Mouse (Mus musculus) thymus, postnatal 0 days (tissue): ENCODE results near the gene Hnrnpa2b1. TPM values are rescaled to one million over a fixed set of nuclear protein-coding genes. Genes with fewer than 3 reads are reported as not detected.
A peak's percentile ranks its signal among the peaks of the same experiment; 100 is the strongest.
"Not testable (repeated sequence)": the region's sequence is repeated elsewhere in the genome, so short reads cannot be mapped to it uniquely, and the experiment has no call there.

Experiments used
- DNase-seq: peaks from one replicate; pipeline ENCODE4 v3.0.0-alpha.2; 2015; ENCODE audit warnings: low spot score
- polyA plus RNA-seq: library from polyadenylated mRNA; unstranded; fragments of >200 nt; fragmentation: Nextera tagmentation; extraction: Ambion mirVana; gene quantifications from 2 replicates; pipeline ENCODE4 v1.2.1, GENCODE M21; 2015

Gene Hnrnpa2b1
- 1,688 and 1,855 TPM in 2 replicates for polyA plus RNA-seq

- peak; percentile 100 for DNase-seq
These were observed at the start of gene Hnrnpa2b1 for GRCm38 (mm10) chr6:51469715-51470310. TSS of gene Hnrnpa2b1 (minus strand) at chr6:51469894.

GRCm38 (mm10) chr6:51514860-51515259, 45.2 kb upstream of the Hnrnpa2b1 start:
- no peak for DNase-seq

- DNase-seq, result no peak
These were observed 44.1 kb upstream of the Hnrnpa2b1 start for GRCm38 (mm10) chr6:51513745-51514144.

- DNase-seq, result no peak
These were observed 41.3 kb upstream of the Hnrnpa2b1 start for GRCm38 (mm10) chr6:51510946-51511345.

GRCm38 (mm10) chr6:51510094-51510493, 40.4 kb upstream of the Hnrnpa2b1 start:
- peak; percentile 61 for DNase-seq

GRCm38 (mm10) chr6:51508750-51509648, 39.3 kb upstream of the Hnrnpa2b1 start:
- peak; percentile 87 for DNase-seq

- no peak for DNase-seq
These were observed 37.9 kb upstream of the Hnrnpa2b1 start for GRCm38 (mm10) chr6:51507556-51507955.

- no peak for DNase-seq
These were observed 36.0 kb upstream of the Hnrnpa2b1 start for GRCm38 (mm10) chr6:51505671-51506070.

- no peak for DNase-seq
These were observed 27.8 kb upstream of the Hnrnpa2b1 start for GRCm38 (mm10) chr6:51497321-51498111.

- no peak for DNase-seq
These were observed 20.1 kb upstream of the Hnrnpa2b1 start for GRCm38 (mm10) chr6:51489787-51490186.

- no peak for DNase-seq
These were observed 17.0 kb upstream of the Hnrnpa2b1 start for GRCm38 (mm10) chr6:51486731-51487130.

GRCm38 (mm10) chr6:51486076-51486710, 16.5 kb upstream of the Hnrnpa2b1 start:
- no peak for DNase-seq

- no peak for DNase-seq
These were observed 16.0 kb upstream of the Hnrnpa2b1 start for GRCm38 (mm10) chr6:51485646-51486045.

GRCm38 (mm10) chr6:51484556-51484955, 14.9 kb upstream of the Hnrnpa2b1 start:
- not testable (repeated sequence) for DNase-seq

GRCm38 (mm10) chr6:51483861-51484260, 14.2 kb upstream of the Hnrnpa2b1 start:
- DNase-seq, result no peak

GRCm38 (mm10) chr6:51481548-51481947, 11.9 kb upstream of the Hnrnpa2b1 start:
- DNase-seq, result no peak

- no peak for DNase-seq
These were observed 9.5 kb upstream of the Hnrnpa2b1 start for GRCm38 (mm10) chr6:51479136-51479731.

- DNase-seq, result no peak
These were observed 2.5 kb upstream of the Hnrnpa2b1 start for GRCm38 (mm10) chr6:51472213-51472612.

GRCm38 (mm10) chr6:51471782-51472181, 2.1 kb upstream of the Hnrnpa2b1 start:
- no peak for DNase-seq

GRCm38 (mm10) chr6:51471179-51471505, 1.4 kb upstream of the Hnrnpa2b1 start:
- no peak for DNase-seq
